Mouse (Mus musculus) urinary bladder, postnatal 25 days (tissue): Measurements from ENCODE around the gene Tmigd3.

Source experiments
- DNase-seq: peaks from one replicate; pipeline ENCODE4 v3.0.0; 2022; ENCODE audit warnings: low spot score

The Tmigd3 gene

DNA sequence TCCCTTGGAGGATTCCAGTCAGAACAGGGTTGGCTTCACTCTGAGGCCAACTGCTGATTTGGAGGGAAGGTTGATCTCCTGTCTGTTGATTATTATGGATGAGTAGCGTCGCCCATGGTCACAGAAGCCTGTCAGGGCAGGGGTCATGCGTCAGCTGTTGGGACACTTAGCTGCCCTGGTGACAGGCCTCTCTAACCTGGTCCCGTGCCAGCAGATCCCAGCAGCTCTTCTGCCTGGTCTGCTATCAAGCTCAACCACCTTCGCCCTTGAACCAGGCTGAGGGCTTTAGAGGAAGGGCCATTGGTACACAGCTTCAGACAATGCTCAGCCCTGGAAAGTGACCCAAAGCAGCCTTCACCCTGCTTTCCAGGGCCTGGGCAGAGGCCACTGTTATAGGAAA lies 5.3 kb downstream of the Tmigd3 start:
- DNase-seq: no peak

DNA sequence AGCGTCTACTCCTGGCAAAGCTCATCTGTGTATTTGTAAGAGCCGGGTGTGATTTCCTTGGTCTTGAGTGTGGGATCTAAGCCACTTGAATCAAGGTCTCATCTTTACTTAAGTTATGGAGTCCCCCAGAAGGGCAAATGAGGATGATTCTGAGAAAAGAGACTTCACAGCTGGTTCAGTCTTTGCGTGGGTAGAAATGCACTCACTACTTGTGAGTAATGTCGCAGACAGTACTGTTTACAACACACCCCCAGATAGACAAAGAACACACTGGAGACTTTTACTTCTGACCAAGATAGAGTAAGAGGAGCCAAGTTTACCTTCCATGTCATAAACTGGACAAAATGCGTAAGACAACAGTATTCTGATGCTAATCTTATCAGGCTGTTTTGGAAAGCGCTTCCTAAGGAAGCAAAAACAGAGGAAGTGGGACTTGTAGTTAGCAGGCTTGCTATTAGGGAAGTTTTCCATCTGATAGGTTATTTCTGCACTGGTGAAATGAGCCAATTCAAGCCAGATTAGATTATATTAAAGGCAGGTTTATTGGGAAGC lies 6.6 kb downstream of the Tmigd3 start:
- no peak for DNase-seq

GRCm38 (mm10) chr3:105877919-105878318 lies 7.2 kb downstream of the Tmigd3 start:
- DNase-seq: no peak

DNA sequence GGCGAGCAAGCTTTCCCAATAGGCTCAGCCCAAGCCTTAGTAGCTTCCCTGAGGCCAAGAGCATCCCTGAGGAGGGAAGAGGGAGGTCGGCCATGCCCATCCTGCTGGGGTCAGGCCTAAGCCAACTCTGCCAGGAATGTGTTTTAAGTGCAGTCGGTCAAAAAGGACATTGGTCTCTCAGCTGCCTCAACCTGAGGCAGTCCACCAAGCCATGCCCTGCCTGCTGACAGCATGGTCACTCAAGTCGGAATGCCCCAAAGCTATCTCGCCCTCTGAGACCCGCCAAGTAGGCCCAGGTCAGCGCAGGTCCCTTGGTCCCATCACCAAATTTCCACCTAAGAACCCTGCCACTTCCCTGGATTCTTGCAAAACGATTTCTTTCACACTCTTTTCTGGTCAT lies 8.0 kb downstream of the Tmigd3 start:
- DNase-seq: no peak

- DNase-seq: no peak
Observed at GRCm38 (mm10) chr3:105880419-105880818, 9.7 kb downstream of the Tmigd3 start.

DNA sequence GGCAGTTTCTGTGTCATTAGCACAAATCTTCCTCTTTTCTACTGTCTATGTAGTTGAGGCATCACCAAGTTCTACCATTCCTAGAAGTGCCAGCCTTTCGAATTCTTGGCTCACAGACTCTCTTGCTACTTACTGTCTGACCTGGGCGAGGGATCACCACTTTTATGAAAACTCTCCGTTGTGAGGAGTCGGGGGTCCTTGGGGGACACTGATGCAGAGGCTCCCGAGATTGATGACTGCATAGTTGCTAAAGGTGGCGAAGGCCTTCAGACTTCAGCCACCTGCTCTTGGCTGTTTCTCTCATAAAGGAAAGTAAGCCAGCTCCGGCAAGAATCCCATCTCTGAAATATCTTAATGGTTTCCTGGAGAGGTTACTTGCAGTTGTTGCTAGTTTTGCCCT lies 11.4 kb downstream of the Tmigd3 start:
- no peak for DNase-seq

GRCm38 (mm10) chr3:105883111-105883510 lies 12.4 kb downstream of the Tmigd3 start:
- no peak for DNase-seq

DNA sequence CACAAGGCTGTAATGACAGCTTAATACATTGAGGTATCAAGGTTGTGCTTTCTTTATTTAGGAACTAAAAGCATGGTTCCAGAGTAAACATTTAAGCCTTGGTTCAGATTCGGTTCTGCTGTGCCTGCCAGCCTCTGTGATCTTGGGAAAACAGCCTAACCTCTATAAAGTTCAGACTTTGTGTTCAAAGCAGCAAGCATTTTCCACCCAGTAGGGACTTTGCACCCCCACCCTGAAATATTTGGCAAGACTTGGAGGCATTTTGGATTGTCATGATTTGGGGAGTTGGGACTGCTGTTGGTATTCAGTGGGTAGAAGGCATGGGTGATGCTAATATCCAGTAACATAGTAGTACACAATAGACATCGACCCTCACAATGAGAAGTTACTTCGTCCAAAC lies 18.3 kb downstream of the Tmigd3 start:
- no peak for DNase-seq

DNA sequence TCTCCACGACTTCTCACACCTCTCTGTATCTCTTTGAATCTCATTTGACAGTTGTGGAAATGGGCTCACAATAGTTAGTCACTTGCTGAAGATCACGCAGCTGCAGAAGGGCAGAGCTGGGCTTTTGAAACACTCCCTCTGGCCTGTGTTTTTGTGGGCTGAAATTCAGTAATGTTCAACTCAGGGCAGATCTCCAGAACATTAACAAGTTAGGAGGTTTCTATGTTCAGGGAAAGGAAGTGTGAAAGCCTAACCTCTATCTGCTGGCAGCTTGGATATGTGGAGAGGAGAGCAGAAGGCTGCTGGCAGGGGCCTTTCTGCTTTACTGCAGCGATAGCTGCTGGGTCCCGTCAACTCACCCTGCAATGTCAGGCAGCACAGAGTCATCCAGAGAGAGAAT lies 19.5 kb downstream of the Tmigd3 start:
- no peak for DNase-seq

DNA sequence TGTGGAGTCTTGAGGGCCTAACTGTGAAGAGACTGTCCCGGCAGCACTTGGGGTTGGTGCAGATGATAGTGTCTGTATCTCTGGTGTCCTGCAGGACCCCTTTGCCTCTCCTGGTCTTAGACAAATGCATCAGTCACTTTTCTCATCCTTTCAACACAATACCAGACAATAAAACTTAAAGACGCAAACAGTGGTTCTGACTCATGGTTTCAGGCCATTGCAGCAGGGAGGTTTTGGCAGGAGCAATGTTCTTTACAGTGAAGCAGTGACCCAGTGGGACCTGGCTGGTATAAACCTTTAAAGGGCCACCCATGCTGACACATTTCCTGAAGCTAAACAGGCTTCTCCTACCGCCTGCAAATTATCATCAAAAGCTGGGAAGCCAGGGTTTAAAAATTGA lies 20.4 kb downstream of the Tmigd3 start:
- no peak for DNase-seq

- DNase-seq: no peak
Observed at GRCm38 (mm10) chr3:105891760-105892571, 21.3 kb downstream of the Tmigd3 start.

GRCm38 (mm10) chr3:105892572-105893495 lies 22.1 kb downstream of the Tmigd3 start:
- DNase-seq: no peak

DNA sequence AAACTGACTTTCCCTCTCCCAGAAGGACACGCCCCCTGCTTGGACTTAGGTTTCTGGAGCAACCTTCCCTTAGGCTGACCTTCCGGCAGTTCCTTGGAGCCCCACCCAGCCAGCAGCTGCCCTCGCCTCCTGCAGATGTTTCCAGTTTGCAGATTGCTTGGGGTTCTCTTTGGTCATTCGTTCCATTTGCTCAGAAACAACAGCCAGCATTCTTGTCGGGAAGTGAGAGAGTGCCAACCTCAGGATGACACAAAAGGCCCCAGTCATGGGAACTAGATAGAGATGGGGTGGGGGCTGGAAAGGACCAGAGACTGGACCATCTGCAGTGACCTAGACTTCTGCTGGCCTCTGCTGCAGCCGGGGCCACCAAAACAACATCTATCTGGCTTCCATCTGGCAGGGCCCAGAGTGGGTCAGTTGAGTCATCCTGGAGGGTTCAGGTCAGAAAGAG lies 23.3 kb downstream of the Tmigd3 start:
- peak; percentile 15 for DNase-seq

- DNase-seq: peak; percentile 93
Observed at GRCm38 (mm10) chr3:105894601-105895592, 24.2 kb downstream of the Tmigd3 start.

DNA sequence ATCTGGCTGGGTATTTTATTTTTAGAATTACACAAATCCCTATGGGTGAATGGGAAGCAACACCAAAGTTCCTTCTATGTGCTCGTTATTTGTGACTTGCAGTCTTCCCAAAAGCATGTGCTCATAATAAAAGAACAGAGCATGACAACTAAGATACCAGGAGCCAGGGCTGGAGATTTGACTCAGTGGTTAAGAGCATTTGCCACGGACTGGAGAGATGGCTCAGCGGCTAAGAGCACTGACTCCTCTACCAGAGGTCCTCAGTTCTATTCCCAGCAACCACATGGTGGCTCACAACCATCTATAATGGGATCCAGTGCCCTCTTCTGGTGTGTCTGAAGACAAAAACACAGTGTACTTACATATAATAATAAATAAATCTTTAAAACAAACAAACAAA lies 26.1 kb downstream of the Tmigd3 start:
- DNase-seq: no peak

- DNase-seq: peak; percentile 14
Observed at GRCm38 (mm10) chr3:105898325-105898724, 27.6 kb downstream of the Tmigd3 start.

- DNase-seq: no peak
Observed at GRCm38 (mm10) chr3:105898861-105899260, 28.2 kb downstream of the Tmigd3 start.

DNA sequence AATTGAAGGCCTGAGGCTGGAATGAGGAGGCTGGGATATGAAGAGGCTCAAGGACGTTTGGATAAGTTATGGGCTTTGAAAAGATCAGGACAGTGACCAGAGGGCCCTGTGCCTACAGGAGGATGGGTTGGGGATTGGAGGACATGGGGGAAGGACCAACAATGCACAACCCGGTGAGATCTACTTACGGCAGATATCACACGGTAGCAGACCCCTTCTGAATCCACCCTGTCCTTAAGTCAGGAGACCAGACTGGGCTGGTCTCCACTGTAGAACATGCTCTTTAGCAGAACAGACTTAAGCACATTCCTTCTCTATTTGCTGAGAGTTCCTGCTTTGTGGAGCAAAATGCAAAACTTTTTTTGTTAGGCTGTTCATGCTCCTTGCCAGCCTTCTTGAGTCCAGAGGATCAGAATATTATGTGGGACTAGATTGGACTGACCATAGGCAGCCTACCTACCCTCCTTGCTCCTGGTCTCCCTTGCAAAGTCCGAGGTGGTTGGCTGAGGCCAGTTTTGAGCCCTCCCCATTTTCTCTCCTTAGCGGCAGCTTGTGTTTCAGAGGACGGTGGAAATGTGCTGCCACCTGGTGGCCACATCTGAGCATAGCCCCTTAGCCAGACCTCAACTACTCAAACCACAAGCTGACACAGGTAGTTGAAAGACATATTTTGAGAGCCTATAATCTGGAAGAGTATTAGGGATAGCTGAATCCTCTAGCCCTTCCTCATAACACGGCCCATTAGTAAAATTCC lies 28.9 kb downstream of the Tmigd3 start:
- peak; percentile 81 for DNase-seq

DNA sequence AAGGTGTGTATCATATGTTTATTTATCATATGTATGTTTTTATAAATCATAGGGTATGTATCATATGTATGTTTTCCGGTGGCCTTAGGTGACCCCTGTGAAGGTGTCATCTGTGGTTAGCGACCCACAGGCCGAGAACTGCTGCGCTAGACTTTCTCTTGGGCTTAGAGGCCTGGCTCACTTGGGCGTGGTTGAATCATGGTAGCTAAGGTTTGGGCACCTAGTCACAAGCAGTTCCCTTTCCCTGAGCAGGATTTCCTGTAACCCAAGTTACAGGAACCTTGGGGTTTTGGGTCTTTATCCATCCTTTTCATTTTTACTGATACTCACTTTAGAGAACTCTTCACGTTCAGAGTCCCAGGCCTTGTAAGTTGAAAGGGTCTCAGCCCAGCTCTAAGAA lies 29.6 kb downstream of the Tmigd3 start:
- no peak for DNase-seq

DNA sequence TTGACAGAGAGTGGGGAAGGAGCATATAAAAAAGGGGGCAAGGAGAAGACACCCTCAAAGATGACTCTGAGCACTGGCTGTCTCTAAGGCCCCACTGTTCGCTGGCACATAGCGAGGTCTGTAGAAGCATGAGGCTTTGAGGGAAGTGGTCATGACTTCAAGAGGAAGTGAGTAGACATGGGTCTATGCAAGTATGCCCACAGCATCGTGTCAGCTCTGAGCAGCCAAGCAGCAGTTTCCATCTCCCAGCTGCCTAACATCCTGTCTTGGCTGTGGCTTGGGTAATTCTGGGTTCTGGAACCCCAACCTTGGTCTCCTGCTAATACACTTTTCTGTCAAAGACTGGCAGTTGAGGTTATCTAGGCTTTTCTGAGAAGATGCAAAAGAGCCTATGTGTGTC lies 30.0 kb downstream of the Tmigd3 start:
- no peak for DNase-seq

DNA sequence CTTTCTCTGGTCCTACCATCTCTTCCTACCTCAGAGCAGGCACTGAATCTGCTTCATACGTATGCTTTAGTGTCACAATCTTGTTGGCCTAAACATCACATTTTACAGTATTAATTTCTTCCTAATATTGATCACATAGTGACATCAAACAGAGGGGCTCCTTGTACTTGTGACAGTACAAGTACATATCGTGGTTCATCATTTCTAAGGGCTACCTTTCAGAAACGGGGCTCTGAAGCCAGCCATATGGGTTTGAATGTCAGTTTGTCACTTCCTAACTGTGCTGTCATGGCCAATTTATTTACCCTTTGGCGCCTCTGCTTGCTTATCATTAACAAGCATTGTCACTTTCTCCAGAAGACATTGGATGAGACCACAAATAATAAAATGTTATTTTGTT lies 30.8 kb downstream of the Tmigd3 start:
- no peak for DNase-seq
